Mouse (Mus musculus) thymus, adult 2 months (tissue): ENCODE measurements at regions not wholly inside any gene's neighbourhood (a gene's known extent, or its start where the extent isn't known, plus 50 kb on each side); places are given as distances from the start of the nearest gene placed in this dataset.

Experiments used
- DNase-seq: peaks from one replicate; pipeline ENCODE4 v3.0.0; 2021
- H3K27ac ChIP-seq: fragments of 200-500 bp; 2 replicates; pipeline ENCODE4 v1.5.1; 2012; ENCODE audit warnings: low read length, control low read depth; ENCODE audit not compliant: control insufficient read depth, insufficient read depth
- H3K27me3 ChIP-seq: fragments of 200-500 bp; 2 replicates; pipeline ENCODE4 v1.6.1; 2012; ENCODE audit warnings: mild to moderate bottlenecking, low read length, moderate library complexity, mixed read lengths; ENCODE audit not compliant: control insufficient read depth, insufficient read depth
- H3K36me3 ChIP-seq: fragments of 200-500 bp; 2 replicates; pipeline ENCODE4 v1.6.1; 2012; ENCODE audit warnings: mild to moderate bottlenecking, low read length, moderate library complexity; ENCODE audit not compliant: control insufficient read depth, insufficient read depth
- H3K4me1 ChIP-seq: fragments of 200-500 bp; replicated peaks from 2 replicates; pipeline ENCODE4 v1.6.1; 2012; ENCODE audit warnings: low read length; ENCODE audit not compliant: control insufficient read depth, insufficient read depth
- H3K4me3 ChIP-seq: fragments of 200-500 bp; 2 replicates; pipeline ENCODE4 v1.5.1; 2012; ENCODE audit warnings: mild to moderate bottlenecking, low read length, control low read depth, moderate library complexity; ENCODE audit not compliant: control insufficient read depth, insufficient read depth
- CTCF ChIP-seq: fragments of 200-500 bp; IDR thresholded peaks from 2 replicates; pipeline ENCODE4 v1.5.1; 2012; ENCODE audit warnings: mild to moderate bottlenecking, control low read depth, low read length, moderate library complexity, borderline replicate concordance; ENCODE audit not compliant: control insufficient read depth, poor library complexity, insufficient read depth; ENCODE audit errors: extremely low read depth
- POLR2A ChIP-seq: fragments of 200-500 bp; IDR thresholded peaks from 2 replicates; pipeline ENCODE4 v1.6.1; 2012; ENCODE audit warnings: mild to moderate bottlenecking, low read length, control low read depth, moderate library complexity; ENCODE audit not compliant: control insufficient read depth, poor library complexity, insufficient read depth; ENCODE audit errors: extremely low read depth
- WGBS: fragments of 180-500 bp; shearing (Covaris S2); methylation state at CpG from one replicate; pipeline ENCODE4 v1.1.7; 2018; 5-methylcytosine and 5-hydroxymethylcytosine counted together

- 90% methylated on average over 8 of the region's 8 CpGs for WGBS
- no peak for TF ChIP-seq CTCF
- no peak for TF ChIP-seq POLR2A
- Histone ChIP-seq H3K27me3 (no peaks in the 10 kb centered on the region), H3K4me3 (no peak overlapping the region), H3K27ac (no peak overlapping the region), H3K4me1 (no peaks in the 10 kb centered on the region), H3K36me3 (no peaks in the 10 kb centered on the region)
- DNase-seq, result no peak
These were observed 1617.2 kb upstream of the Gulo start for GRCm38 (mm10) chr14:67626181-67626580.

DNA sequence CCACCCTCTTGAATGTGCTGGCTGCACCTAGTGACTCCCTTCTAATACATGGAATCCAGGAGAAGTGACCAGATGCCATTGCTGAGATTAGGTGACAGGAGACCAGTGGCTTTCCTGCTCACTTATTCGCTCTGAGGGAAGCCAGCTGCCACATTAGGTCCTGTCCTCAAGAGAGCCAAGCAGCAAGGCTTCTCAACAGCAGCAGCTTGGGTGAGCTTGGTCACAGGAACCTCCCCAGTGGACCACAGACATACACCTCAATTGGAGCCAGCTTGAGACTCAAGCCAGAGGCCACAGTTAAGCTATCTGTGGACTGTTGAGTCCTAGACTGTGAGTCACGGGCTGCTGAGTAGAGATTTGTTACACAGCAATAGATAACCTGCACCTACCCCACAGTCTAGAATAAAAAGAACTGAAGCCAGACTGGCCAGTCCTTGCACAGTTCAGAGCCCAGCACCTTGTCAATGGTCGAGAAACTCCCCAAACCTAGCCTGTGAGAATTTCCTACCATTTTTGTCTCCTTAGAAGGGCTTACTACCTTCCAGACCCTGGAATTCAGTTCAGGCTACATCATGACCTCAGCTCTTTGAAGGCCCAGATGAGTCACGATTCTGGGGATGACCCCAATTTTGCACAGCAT is 1615.0 kb upstream of the Gulo start:
- no peaks in the 10 kb centered on the region for H3K4me1 ChIP-seq
- H3K4me3 ChIP-seq, result no peak overlapping the region
- H3K36me3 ChIP-seq, result no peaks in the 10 kb centered on the region
- H3K27me3 ChIP-seq, result no peaks in the 10 kb centered on the region
- 83% methylated on average over 4 of the region's 4 CpGs for WGBS
- H3K27ac ChIP-seq, result no peak overlapping the region
- TF ChIP-seq CTCF (no peak), POLR2A (no peak)
- no peak for DNase-seq

DNA sequence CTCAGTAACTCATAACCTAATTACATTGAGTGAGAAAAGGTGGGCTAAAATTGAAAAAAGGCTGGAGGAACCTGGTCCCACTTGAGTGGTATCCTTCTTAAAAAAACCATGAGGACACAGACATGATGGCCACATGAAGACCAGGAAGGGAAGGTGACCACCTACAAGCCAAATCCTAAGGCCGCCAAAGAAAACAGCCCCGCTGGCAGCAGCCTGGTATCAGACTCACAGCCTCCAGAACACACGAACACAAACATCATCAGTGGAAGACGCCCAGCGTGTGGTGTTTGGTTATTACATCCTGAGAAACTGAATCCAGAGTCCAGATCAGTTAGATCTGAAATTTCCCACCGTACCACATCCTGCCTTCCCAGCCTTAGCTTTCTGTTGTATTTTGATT is 1613.9 kb upstream of the Gulo start:
- DNase-seq, result no peak
- 90% methylated on average over 6 of the region's 6 CpGs for WGBS
- Histone ChIP-seq H3K36me3 (no peaks in the 10 kb centered on the region), H3K27ac (no peak overlapping the region), H3K4me1 (no peaks in the 10 kb centered on the region), H3K27me3 (no peaks in the 10 kb centered on the region), H3K4me3 (no peak overlapping the region)
- TF ChIP-seq POLR2A (no peak), CTCF (no peak)

DNA sequence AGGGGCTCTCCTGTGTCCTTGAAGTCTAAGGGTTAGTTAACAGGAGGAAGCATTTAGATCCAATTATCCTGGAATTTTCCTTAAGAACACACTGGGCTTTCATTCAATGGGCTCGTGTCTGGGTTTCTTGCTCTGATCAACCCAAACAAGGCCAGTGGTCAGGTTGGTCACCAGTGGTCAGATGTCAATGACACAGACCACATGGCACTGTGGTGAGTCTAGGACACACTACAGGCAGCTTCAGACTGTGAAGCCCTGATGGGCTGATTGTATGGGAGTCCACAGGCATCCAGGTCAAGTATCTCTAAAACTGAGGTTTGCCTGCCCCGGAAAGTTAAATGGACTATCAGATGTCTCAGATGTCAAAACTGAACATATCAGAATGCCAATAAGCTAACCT is 1612.5 kb upstream of the Gulo start:
- H3K4me3 ChIP-seq, result no peak overlapping the region
- TF ChIP-seq CTCF (no peak), POLR2A (no peak)
- H3K27ac ChIP-seq, result no peak overlapping the region
- no peaks in the 10 kb centered on the region for H3K27me3 ChIP-seq
- H3K4me1 ChIP-seq, result no peaks in the 10 kb centered on the region
- DNase-seq, result no peak
- no peaks in the 10 kb centered on the region for H3K36me3 ChIP-seq
- WGBS, result 87% methylated on average over 2 of the region's 2 CpGs

DNA sequence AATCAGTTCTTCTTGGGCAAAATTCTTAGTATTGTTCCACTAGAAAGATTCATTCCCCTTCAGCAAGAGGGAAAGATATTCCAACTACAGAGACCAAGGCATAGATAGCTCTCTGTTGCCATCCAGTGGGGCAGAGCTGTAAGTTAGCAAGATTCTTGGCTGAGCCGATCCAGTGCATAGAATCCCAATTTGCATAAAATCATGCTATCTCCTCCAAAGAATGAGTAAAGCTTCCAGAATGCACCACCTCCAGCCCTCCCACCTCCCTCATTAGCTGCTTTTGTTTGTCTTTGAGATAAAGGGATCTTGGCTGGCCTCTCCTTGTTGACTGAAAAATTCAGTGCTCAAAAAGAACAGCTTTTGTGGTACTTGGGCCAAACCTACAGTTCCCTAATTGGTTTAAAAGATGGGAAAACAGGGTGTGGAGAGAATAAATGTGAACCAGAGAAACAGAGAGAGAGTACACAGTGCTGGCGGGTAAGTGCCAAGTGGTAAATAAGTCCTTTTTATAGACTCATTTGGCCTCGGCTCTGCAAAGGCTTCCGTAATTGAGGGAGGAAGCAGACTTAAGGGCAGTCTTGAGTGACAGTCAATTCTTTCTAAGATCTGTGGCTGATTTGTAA is 1612.0 kb upstream of the Gulo start:
- DNase-seq, result no peak
- WGBS, result 25% methylated on average over 4 of the region's 4 CpGs

GRCm38 (mm10) chr14:67619571-67619970 is 1610.6 kb upstream of the Gulo start:
- TF ChIP-seq CTCF (no peak), POLR2A (no peak)
- H3K4me1 ChIP-seq, result no peaks in the 10 kb centered on the region
- H3K27ac ChIP-seq, result no peak overlapping the region
- H3K4me3 ChIP-seq, result no peak overlapping the region
- WGBS, result 81% methylated on average over 4 of the region's 4 CpGs
- H3K27me3 ChIP-seq, result no peaks in the 10 kb centered on the region
- no peaks in the 10 kb centered on the region for H3K36me3 ChIP-seq
- no peak for DNase-seq

More for the DNA sequence above, 1612.0 kb upstream of the Gulo start:
- Histone ChIP-seq H3K36me3 (no peaks in the 10 kb centered on the region), H3K27ac (no peak overlapping the region), H3K4me1 (no peaks in the 10 kb centered on the region), H3K27me3 (no peaks in the 10 kb centered on the region), H3K4me3 (no peak overlapping the region)
- no peak for TF ChIP-seq CTCF
- TF ChIP-seq POLR2A, result no peak
